Mouse (Mus musculus) layer of hippocampus, adult 6 months (tissue): ENCODE results near the gene Clec4a3. TPM values are rescaled to one million over a fixed set of nuclear protein-coding genes. Genes with fewer than 3 reads are reported as not detected.

ENCODE experiments used
- long read RNA-seq, 2 experiments: library from polyadenylated mRNA; unstranded; transcript quantifications; one replicate each; pipeline ENCODE4 v2.0.0; 2019 to 2020
- polyA plus RNA-seq: library from polyadenylated mRNA; unstranded; fragments of <200 nt; fragmentation: Nextera tagmentation; gene quantifications from 2 replicates; pipeline ENCODE4 v1.2.3, GENCODE M21; 2021

Gene Clec4a3
- polyA plus RNA-seq, result 2.0 and 2.1 TPM in 2 replicates
- long read RNA-seq, experiment 1, partial matches to known transcripts, result 0 of 2 reads
- long read RNA-seq, experiment 1, other reads (novel, unspliced or antisense), result 1 of 2 reads
- long read RNA-seq, experiment 2, partial matches to known transcripts, result 0 of 2 reads
- long read RNA-seq, experiment 2, other reads (novel, unspliced or antisense), result 0 of 2 reads

GRCm38 (mm10) chr6:122952401-122952800, at the start of gene Clec4a3:
TSS of gene Clec4a3 (plus strand) at chr6:122952515.

GRCm38 (mm10) chr6:122921451-122921850, 30.9 kb upstream of the Clec4a3 start, which contains the start of gene Clec4a1:
TSS of gene Clec4a1 (plus strand) at chr6:122921848.

GRCm38 (mm10) chr6:122989876-122990437, 37.6 kb downstream of the Clec4a3 start, which contains the start of gene Clec4a4:
TSS of gene Clec4a4 (plus strand) at chr6:122990367.

Other genes starting within 250 kb of the Clec4a3 start
- gene Nanog, start 245.0 kb upstream of the Clec4a3 start, polyA plus RNA-seq, result 0.09 TPM in 1 of 2 replicates, not detected in the other
- gene Slc2a3, start 150.9 kb upstream of the Clec4a3 start, polyA plus RNA-seq, result 25.3 and 27.0 TPM in 2 replicates
- gene Foxj2, start 132.6 kb upstream of the Clec4a3 start, polyA plus RNA-seq, result 3.2 and 3.8 TPM in 2 replicates
- gene C3ar1, start 96.4 kb upstream of the Clec4a3 start, polyA plus RNA-seq, result 1.3 and 1.6 TPM in 2 replicates
- 144 and 155 TPM in 2 replicates for gene Necap1, start 78.0 kb upstream of the Clec4a3 start, polyA plus RNA-seq
- gene Clec4a1, start 30.7 kb upstream of the Clec4a3 start, polyA plus RNA-seq, result 0.46 TPM in 1 of 2 replicates, not detected in the other
- not detected in 2 replicates for gene Clec4a4, start 37.9 kb downstream of the Clec4a3 start, polyA plus RNA-seq
- not detected in 2 replicates for gene Clec4b1, start 97.4 kb downstream of the Clec4a3 start, polyA plus RNA-seq
- gene Clec4a2, start 153.9 kb downstream of the Clec4a3 start, polyA plus RNA-seq, result 1.6 and 2.2 TPM in 2 replicates
- not detected in 2 replicates for gene Clec4b2, start 220.4 kb downstream of the Clec4a3 start, polyA plus RNA-seq